Mouse (Mus musculus): Measurements from ENCODE around the gene Edn2. TPM values are rescaled to one million over a fixed set of nuclear protein-coding genes. Genes with fewer than 3 reads are reported as not detected.

Gene Edn2
- 0.14 TPM in 1 of 2 replicates, not detected in the other for polyA plus RNA-seq (2012; rRNA removed; ENCODE audit: low replicate concordance)

GRCm38 (mm10) chr4:120161166-120161949, at the start of gene Edn2:
Gene Edn2, plus strand, starts transcription at chr4:120161206.

Other genes with a start within 250 kb of the Edn2 start
- gene AL607142.1, start 96.2 kb upstream of the Edn2 start, polyA plus RNA-seq (2012; rRNA removed; ENCODE audit: low replicate concordance): not detected in 2 replicates
- gene Foxo6, start 126.1 kb downstream of the Edn2 start, polyA plus RNA-seq (2012; rRNA removed; ENCODE audit: low replicate concordance): 1.2 and 4.7 TPM in 2 replicates
- gene Scmh1, start 244.1 kb downstream of the Edn2 start, polyA plus RNA-seq (2012; rRNA removed; ENCODE audit: low replicate concordance): 19.9 and 28.9 TPM in 2 replicates

Data from mammary gland, adult 2 months (tissue).